Mouse (Mus musculus) cortical plate, adult 2 months (tissue): ENCODE results near the gene Mfsd2a.

Source experiments
- CTCF ChIP-seq: fragments of 200-500 bp; IDR thresholded peaks from 2 replicates; pipeline ENCODE4 v1.5.1; 2011; ENCODE audit warnings: mild to moderate bottlenecking, control low read depth, low read length; ENCODE audit not compliant: insufficient read depth; ENCODE audit errors: extremely low read depth
- POLR2A ChIP-seq: fragments of 200-500 bp; IDR thresholded peaks from 2 replicates; pipeline ENCODE4 v1.6.1; 2011; ENCODE audit warnings: mild to moderate bottlenecking, low read length, control low read depth; ENCODE audit not compliant: insufficient read depth; ENCODE audit errors: extremely low read depth

GRCm38 (mm10) chr4:122998537-122999262, 37.7 kb upstream of the Mfsd2a start:
- TF ChIP-seq POLR2A (no peak), CTCF (no peak)
